Mouse (Mus musculus) olfactory bulb, adult 2 months (tissue): ENCODE measurements around the gene Gprc5b.

Experiments
- CTCF ChIP-seq: fragments of 200-500 bp; IDR thresholded peaks from 2 replicates; pipeline ENCODE4 v1.5.1; 2012; ENCODE audit warnings: low read depth, mild to moderate bottlenecking, low read length, moderate library complexity; ENCODE audit not compliant: insufficient read depth
- POLR2A ChIP-seq: fragments of 200-500 bp; IDR thresholded peaks from 2 replicates; pipeline ENCODE4 v1.6.1; 2012; ENCODE audit warnings: mild to moderate bottlenecking, low read depth, low read length, moderate library complexity; ENCODE audit not compliant: insufficient read depth

DNA sequence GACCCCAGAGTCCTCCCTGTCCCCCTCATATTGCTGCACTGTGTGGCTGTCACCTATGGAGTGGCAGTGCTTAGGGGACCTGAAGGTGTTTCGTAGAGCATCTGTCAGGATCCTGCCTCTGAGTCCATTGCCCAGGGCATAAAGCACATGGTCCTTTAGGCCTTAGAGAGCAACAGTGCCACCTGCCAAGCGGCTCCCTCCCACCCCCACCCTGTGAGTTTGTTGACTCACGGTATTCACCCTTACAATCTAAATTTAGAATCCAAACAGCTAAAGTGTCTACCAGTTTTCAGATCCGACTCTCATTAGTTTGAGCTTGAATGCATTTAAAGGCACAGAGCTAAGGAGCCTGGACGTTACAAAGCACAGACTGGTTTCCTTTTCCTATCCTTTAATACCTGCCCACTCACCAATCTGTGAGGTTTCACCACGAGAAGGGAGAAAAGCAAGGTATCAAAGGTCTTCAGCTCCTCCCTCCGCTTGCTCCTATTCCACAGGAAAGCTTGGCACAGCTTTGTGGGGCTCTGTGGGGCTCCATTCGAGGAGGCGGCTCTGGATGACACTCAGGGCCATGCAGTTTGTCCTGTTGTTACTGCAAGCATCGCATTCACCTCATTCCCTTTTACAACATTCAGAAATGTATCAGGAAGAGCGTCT, 41.3 kb downstream of the Gprc5b start:
- TF ChIP-seq CTCF (no peak), POLR2A (no peak)
